Mouse (Mus musculus) hindbrain, postnatal 0 days (tissue): ENCODE results near the gene Creld2. TPM values are rescaled to one million over a fixed set of nuclear protein-coding genes. Genes with fewer than 3 reads are reported as not detected.
"Not testable (repeated sequence)": the region's sequence is repeated elsewhere in the genome, so short reads cannot be mapped to it uniquely, and the experiment has no call there.

Experiments used
- ATAC-seq: fragments of 200-750 bp; cut with Nextera tagmentation; 2 replicates; pipeline ENCODE4 v1.8.0; 2017; ENCODE audit warnings: mild to moderate bottlenecking, moderate TSS enrichment, moderate library complexity
- DNase-seq: peaks from one replicate; pipeline ENCODE4 v3.0.0-alpha.2; 2015; ENCODE audit warnings: low spot score
- H3K27ac ChIP-seq: fragments of 300-500 bp; sonication (generic); 2 replicates; pipeline ENCODE4 v1.5.1; 2014; ENCODE audit warnings: mild to moderate bottlenecking
- H3K27me3 ChIP-seq: fragments of 300-500 bp; sonication (generic); 2 replicates; pipeline ENCODE4 v1.6.1; 2014; ENCODE audit warnings: low read length, mixed read lengths; ENCODE audit not compliant: insufficient read depth
- H3K36me3 ChIP-seq: fragments of 300-500 bp; sonication (generic); 2 replicates; pipeline ENCODE4 v1.6.1; 2014; ENCODE audit warnings: low read length, mixed read lengths; ENCODE audit not compliant: insufficient read depth
- H3K4me1 ChIP-seq: fragments of 300-500 bp; sonication (generic); 2 replicates; pipeline ENCODE4 v1.6.1; 2014; ENCODE audit warnings: antibody characterized with exemption, low read length, mixed read lengths; ENCODE audit not compliant: insufficient read depth
- H3K4me2 ChIP-seq: fragments of 300-500 bp; sonication (generic); 2 replicates; pipeline ENCODE4 v1.6.1; 2014; ENCODE audit warnings: low read depth, mild to moderate bottlenecking, low read length, moderate library complexity, mixed read lengths
- H3K4me3 ChIP-seq: fragments of 300-500 bp; sonication (generic); 2 replicates; pipeline ENCODE4 v1.5.1; 2014; ENCODE audit warnings: low read length
- H3K9ac ChIP-seq: fragments of 300-500 bp; sonication (generic); replicated peaks from 2 replicates; pipeline ENCODE4 v1.6.1; 2014; ENCODE audit warnings: mild to moderate bottlenecking, low read length, moderate library complexity, mixed read lengths
- H3K9me3 ChIP-seq: fragments of 300-500 bp; sonication (generic); 2 replicates; pipeline ENCODE4 v1.6.1; 2016; ENCODE audit warnings: low read length, mixed read lengths
- CTCF ChIP-seq: IDR thresholded peaks from 2 replicates; pipeline ENCODE4 v1.5.1; 2016; ENCODE audit warnings: antibody characterized with exemption, control low read depth, low read depth
- WGBS: fragments of 180-500 bp; shearing (Covaris S2); extraction: QIAGEN DNeasy Blood & Tissue Kit; methylation state at CpG from one replicate; pipeline ENCODE4 v1.1.7; 2014; 5-methylcytosine and 5-hydroxymethylcytosine counted together
- polyA plus RNA-seq: library from polyadenylated mRNA; unstranded; fragments of >200 nt; fragmentation: Nextera tagmentation; extraction: Ambion mirVana; gene quantifications from 2 replicates; pipeline ENCODE4 v1.2.1, GENCODE M21; 2015
- total RNA-seq: library from RNA; depleted of rRNA; stranded (reverse); fragments of >200 nt; gene quantifications from 2 replicates; pipeline ENCODE4 v1.2.3, GENCODE M21; 2014

Creld2 gene
- total and polyA plus RNA-seq, 2 experiments from 2014 or later = 18.9 to 40.1 TPM

- 97% methylated on average over 3 of the region's 3 CpGs for WGBS
- H3K9ac ChIP-seq = no peak overlapping the region
- H3K27me3 ChIP-seq = no peaks in the 10 kb centered on the region
- no peak overlapping the region for H3K4me3 ChIP-seq
- ATAC-seq (no peak), DNase-seq (no peak)
- no peaks in the 10 kb centered on the region for H3K9me3 ChIP-seq
- no peaks in the 10 kb centered on the region for H3K4me1 ChIP-seq
- no peak overlapping the region for H3K27ac ChIP-seq
- no peak for TF ChIP-seq CTCF
- no peak overlapping the region for H3K4me2 ChIP-seq
- peaks cover 18% of the 10 kb centered on the region; the same call in 1 of the 2 replicates for H3K36me3 ChIP-seq
Measured at GRCm38 (mm10) chr15:88801903-88802302, 17.5 kb upstream of the Creld2 start.

- Histone ChIP-seq H3K4me1 (no peaks in the 10 kb centered on the region), H3K9ac (no peak overlapping the region), H3K4me3 (no peak overlapping the region), H3K27me3 (no peaks in the 10 kb centered on the region), H3K27ac (no peak overlapping the region), H3K9me3 (no peaks in the 10 kb centered on the region), H3K4me2 (no peak overlapping the region), H3K36me3 (peaks cover 18% of the 10 kb centered on the region; the same call in 1 of the 2 replicates)
- DNase-seq (no peak), ATAC-seq (no peak)
- 86% methylated on average over 6 of the region's 6 CpGs for WGBS
- no peak for TF ChIP-seq CTCF
Measured at GRCm38 (mm10) chr15:88802348-88802747, 17.1 kb upstream of the Creld2 start.

GRCm38 (mm10) chr15:88808121-88808520 lies 11.3 kb upstream of the Creld2 start:
- Histone ChIP-seq H3K27me3 (no peaks in the 10 kb centered on the region), H3K27ac (no peak overlapping the region), H3K4me1 (no peaks in the 10 kb centered on the region), H3K4me3 (no peak overlapping the region), H3K9me3 (no peaks in the 10 kb centered on the region), H3K9ac (no peak overlapping the region), H3K36me3 (peaks cover 18% of the 10 kb centered on the region; the same call in 1 of the 2 replicates), H3K4me2 (no peak overlapping the region)
- ATAC-seq = no peak
- no peak for DNase-seq
- 89% methylated on average over 8 of the region's 8 CpGs for WGBS
- TF ChIP-seq CTCF = no peak

- H3K36me3 ChIP-seq = peaks cover 12% of the 10 kb centered on the region; the same call in 1 of the 2 replicates
- H3K9ac ChIP-seq = no peak overlapping the region
- ATAC-seq (no peak), DNase-seq (no peak)
- H3K4me1 ChIP-seq = no peaks in the 10 kb centered on the region
- 94% methylated on average over 2 of the region's 2 CpGs for WGBS
- no peak for TF ChIP-seq CTCF
- no peaks in the 10 kb centered on the region for H3K9me3 ChIP-seq
- no peaks in the 10 kb centered on the region for H3K27me3 ChIP-seq
- no peak overlapping the region for H3K4me3 ChIP-seq
- H3K27ac ChIP-seq = no peak overlapping the region
- no peak overlapping the region for H3K4me2 ChIP-seq
Measured at GRCm38 (mm10) chr15:88810369-88810768, 9.1 kb upstream of the Creld2 start.

- peaks cover 4% of the 10 kb centered on the region; the same call in 1 of the 2 replicates for H3K36me3 ChIP-seq
- H3K4me1 ChIP-seq = no peaks in the 10 kb centered on the region
- ATAC-seq = no peak
- no peak for TF ChIP-seq CTCF
- H3K4me2 ChIP-seq = no peak overlapping the region
- no peaks in the 10 kb centered on the region for H3K9me3 ChIP-seq
- no peak overlapping the region for H3K27ac ChIP-seq
- 89% methylated on average over 3 of the region's 3 CpGs for WGBS
- H3K4me3 ChIP-seq = no peak overlapping the region
- H3K9ac ChIP-seq = no peak overlapping the region
- H3K27me3 ChIP-seq = no peaks in the 10 kb centered on the region
- DNase-seq = no peak
Measured at GRCm38 (mm10) chr15:88813262-88813661, 6.2 kb upstream of the Creld2 start.

- H3K9me3 ChIP-seq, H3K36me3 ChIP-seq, H3K4me1 ChIP-seq, H3K9ac ChIP-seq, ATAC-seq, H3K27ac ChIP-seq, DNase-seq, H3K4me2 ChIP-seq, H3K27me3 ChIP-seq, H3K4me3 ChIP-seq: not testable (repeated sequence)
- WGBS = 100% methylated on average over 2 of the region's 2 CpGs
Measured at GRCm38 (mm10) chr15:88813873-88814272, 5.6 kb upstream of the Creld2 start.

- H3K9me3 ChIP-seq = no peaks in the 10 kb centered on the region
- no peak overlapping the region for H3K27ac ChIP-seq
- no peak overlapping the region for H3K4me2 ChIP-seq
- DNase-seq (no peak), ATAC-seq (no peak)
- peaks cover 4% of the 10 kb centered on the region; the same call in 1 of the 2 replicates for H3K36me3 ChIP-seq
- H3K4me3 ChIP-seq = no peak overlapping the region
- no peak overlapping the region for H3K9ac ChIP-seq
- peak; percentile 39 for TF ChIP-seq CTCF
- WGBS = 96% methylated on average over 11 of the region's 11 CpGs
- no peaks in the 10 kb centered on the region for H3K27me3 ChIP-seq
- peaks cover 5% of the 10 kb centered on the region; the same call in 1 of the 2 replicates for H3K4me1 ChIP-seq
Measured at GRCm38 (mm10) chr15:88814411-88815047, 4.9 kb upstream of the Creld2 start.
